Mouse (Mus musculus) embryonic facial prominence, embryonic 14.5 days (tissue): ENCODE measurements around the gene Sh3d19. TPM values are rescaled to one million over a fixed set of nuclear protein-coding genes. Genes with fewer than 3 reads are reported as not detected.

Experiments
- ATAC-seq: fragments of 200-750 bp; cut with Nextera tagmentation; 2 replicates; pipeline ENCODE4 v1.8.0; 2017; ENCODE audit warnings: low read depth, moderate number of reproducible peaks, moderate TSS enrichment
- DNase-seq: peaks from one replicate; pipeline ENCODE4 v3.0.0-alpha.2; 2015; ENCODE audit warnings: low spot score
- H3K27ac ChIP-seq: fragments of 300-500 bp; sonication (generic); replicated peaks from 2 replicates; pipeline ENCODE4 v1.5.1; 2014; ENCODE audit warnings: low read depth, mild to moderate bottlenecking, low read length, moderate library complexity
- H3K27me3 ChIP-seq: fragments of 300-500 bp; sonication (generic); replicated peaks from 2 replicates; pipeline ENCODE4 v1.6.1; 2014; ENCODE audit warnings: low read length; ENCODE audit not compliant: control insufficient read depth, insufficient read depth
- H3K36me3 ChIP-seq: fragments of 300-500 bp; sonication (generic); 2 replicates; pipeline ENCODE4 v1.6.1; 2014; ENCODE audit warnings: low read length, mixed read lengths; ENCODE audit not compliant: control insufficient read depth, insufficient read depth
- H3K4me1 ChIP-seq: fragments of 300-500 bp; sonication (generic); 2 replicates; pipeline ENCODE4 v1.6.1; 2014; ENCODE audit warnings: antibody characterized with exemption, low read length; ENCODE audit not compliant: control insufficient read depth, insufficient read depth
- H3K4me2 ChIP-seq: fragments of 300-500 bp; sonication (generic); 2 replicates; pipeline ENCODE4 v1.6.1; 2014; ENCODE audit warnings: low read depth, mild to moderate bottlenecking, low read length, moderate library complexity, mixed read lengths
- H3K4me3 ChIP-seq: fragments of 300-500 bp; sonication (generic); 2 replicates; pipeline ENCODE4 v1.5.1; 2014; ENCODE audit warnings: low read depth, mild to moderate bottlenecking, low read length
- H3K9ac ChIP-seq: fragments of 300-500 bp; sonication (generic); 2 replicates; pipeline ENCODE4 v1.6.1; 2014; ENCODE audit warnings: low read depth, mild to moderate bottlenecking, low read length, moderate library complexity, mixed read lengths
- H3K9me3 ChIP-seq: fragments of 300-500 bp; sonication (generic); 2 replicates; pipeline ENCODE4 v1.6.1; 2016; ENCODE audit warnings: low read length; ENCODE audit not compliant: control insufficient read depth
- WGBS: fragments of 180-500 bp; shearing (Covaris S2); extraction: QIAGEN DNeasy Blood & Tissue Kit; methylation state at CpG from one replicate; pipeline ENCODE4 v1.1.7; 2014; 5-methylcytosine and 5-hydroxymethylcytosine counted together
- polyA plus RNA-seq: library from polyadenylated mRNA; unstranded; fragments of >200 nt; fragmentation: Nextera tagmentation; extraction: Ambion mirVana; gene quantifications from 2 replicates; pipeline ENCODE4 v1.2.1, GENCODE M21; 2014

Gene Sh3d19
- polyA plus RNA-seq, 1 experiment from 2014 or later, result 30.9 TPM

DNA sequence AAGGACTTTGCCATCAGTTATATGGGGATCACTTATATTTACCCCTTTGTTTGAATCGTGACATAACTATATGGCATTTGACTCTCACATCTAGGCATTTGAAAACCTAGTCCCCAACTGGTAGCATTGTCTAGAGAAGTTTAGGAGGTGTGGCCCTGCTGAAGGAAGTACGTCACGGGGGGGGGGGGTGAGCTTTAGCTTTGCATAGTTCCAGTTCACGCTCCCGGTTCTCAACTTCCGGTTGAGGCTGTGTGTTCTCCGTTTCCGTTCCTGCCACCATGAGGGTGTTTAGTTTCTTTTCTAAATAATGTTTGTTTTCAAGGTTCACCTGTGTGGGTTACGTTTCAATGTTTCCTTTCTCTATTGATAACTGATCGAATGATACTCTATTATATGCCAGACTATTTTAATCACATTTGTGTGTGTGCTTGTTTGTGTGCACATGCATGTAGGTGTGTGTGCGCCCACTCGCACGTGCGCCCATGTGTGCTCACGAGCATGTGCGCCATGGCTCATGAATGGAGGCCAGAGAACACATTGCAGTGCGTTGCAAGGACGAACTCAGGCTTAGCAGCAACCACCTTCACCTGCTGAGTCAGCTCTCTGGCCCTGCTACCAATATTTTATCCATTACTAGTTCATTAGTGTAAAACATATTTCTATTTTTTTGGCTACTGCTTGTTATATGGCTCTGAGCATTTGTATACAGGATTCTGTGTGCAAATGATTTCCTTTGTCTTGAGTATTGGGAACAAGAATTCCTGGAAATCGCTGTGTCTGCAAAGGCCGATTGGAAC is 54.6 kb downstream of the Sh3d19 start:
- Histone ChIP-seq H3K4me3 (no peak overlapping the region), H3K9me3 (no peaks in the 10 kb centered on the region), H3K4me2 (no peak overlapping the region), H3K27ac (no peak overlapping the region), H3K27me3 (no peaks in the 10 kb centered on the region), H3K4me1 (no peaks in the 10 kb centered on the region), H3K9ac (no peak overlapping the region), H3K36me3 (no peaks in the 10 kb centered on the region)
- ATAC-seq (no peak), DNase-seq (no peak)
- WGBS, result 92% methylated on average over 20 of the region's 20 CpGs

DNA sequence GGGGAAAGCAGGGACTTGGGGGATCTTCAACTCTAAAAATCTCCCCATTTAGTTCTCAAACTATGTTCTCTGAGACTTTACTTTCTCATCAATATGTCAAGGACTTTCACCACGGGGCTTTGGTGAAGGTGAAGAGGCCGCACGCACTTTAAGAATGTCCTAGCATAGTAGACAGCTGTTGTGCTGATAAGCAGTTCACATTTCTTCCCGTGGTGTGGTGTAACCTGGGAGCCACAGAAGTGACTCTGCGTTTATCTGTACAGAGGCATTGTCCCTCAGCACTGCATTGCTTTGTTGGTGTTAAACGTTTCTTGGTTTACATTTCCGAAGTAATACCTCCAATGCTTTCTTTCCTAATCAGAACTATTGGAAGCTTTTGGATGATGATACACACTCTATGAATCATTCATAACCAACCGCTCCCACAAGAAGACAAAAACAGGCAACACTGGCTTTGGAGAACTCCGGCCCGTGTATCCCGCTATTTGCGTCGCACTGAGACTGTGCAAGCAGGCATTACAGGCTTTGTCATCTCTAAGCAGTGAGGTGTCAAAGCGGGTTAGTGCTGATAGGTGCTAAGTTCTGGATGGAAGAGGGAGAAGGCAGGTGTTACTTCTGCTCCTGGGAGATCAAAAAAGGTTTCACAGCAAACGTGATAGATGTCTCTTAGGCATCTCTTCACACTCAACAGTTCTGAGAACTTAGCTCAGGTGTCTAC is 57.9 kb downstream of the Sh3d19 start:
- Histone ChIP-seq H3K4me1 (no peaks in the 10 kb centered on the region), H3K27ac (no peak overlapping the region), H3K36me3 (peaks cover 8% of the 10 kb centered on the region; the same call in 1 of the 2 replicates), H3K4me2 (no peak overlapping the region), H3K9me3 (no peaks in the 10 kb centered on the region), H3K4me3 (no peak overlapping the region), H3K9ac (no peak overlapping the region), H3K27me3 (no peaks in the 10 kb centered on the region)
- WGBS, result 90% methylated on average over 15 of the region's 15 CpGs
- no peak for ATAC-seq
- no peak for DNase-seq

DNA sequence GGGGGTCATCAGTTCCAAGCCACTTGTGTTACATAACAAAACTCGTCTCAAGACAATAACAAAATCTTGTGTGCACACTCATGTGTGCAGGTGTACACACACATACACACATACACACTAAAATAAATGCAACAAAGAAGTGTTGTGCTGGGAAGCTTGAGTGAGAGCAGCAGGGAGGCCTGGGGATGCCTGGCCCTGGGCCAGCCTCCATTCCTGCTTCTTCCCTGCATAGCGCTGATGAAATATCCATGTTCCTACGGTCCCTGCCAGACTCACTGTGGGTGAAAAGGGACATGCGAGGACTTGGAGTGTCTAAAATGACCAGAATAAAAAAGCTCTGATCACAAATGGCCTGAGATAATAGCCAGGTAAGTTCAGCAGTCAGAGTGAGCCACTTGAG is 59.7 kb downstream of the Sh3d19 start:
- no peaks in the 10 kb centered on the region for H3K27me3 ChIP-seq
- peaks cover 8% of the 10 kb centered on the region; the same call in 1 of the 2 replicates for H3K36me3 ChIP-seq
- H3K4me1 ChIP-seq, result no peaks in the 10 kb centered on the region
- ATAC-seq (no peak), DNase-seq (peak; percentile 32)
- H3K27ac ChIP-seq, result no peak overlapping the region
- no peaks in the 10 kb centered on the region for H3K9me3 ChIP-seq
- WGBS, result 64% methylated on average over 4 of the region's 4 CpGs
- no peak overlapping the region for H3K4me2 ChIP-seq
- no peak overlapping the region for H3K9ac ChIP-seq
- no peak overlapping the region for H3K4me3 ChIP-seq

DNA sequence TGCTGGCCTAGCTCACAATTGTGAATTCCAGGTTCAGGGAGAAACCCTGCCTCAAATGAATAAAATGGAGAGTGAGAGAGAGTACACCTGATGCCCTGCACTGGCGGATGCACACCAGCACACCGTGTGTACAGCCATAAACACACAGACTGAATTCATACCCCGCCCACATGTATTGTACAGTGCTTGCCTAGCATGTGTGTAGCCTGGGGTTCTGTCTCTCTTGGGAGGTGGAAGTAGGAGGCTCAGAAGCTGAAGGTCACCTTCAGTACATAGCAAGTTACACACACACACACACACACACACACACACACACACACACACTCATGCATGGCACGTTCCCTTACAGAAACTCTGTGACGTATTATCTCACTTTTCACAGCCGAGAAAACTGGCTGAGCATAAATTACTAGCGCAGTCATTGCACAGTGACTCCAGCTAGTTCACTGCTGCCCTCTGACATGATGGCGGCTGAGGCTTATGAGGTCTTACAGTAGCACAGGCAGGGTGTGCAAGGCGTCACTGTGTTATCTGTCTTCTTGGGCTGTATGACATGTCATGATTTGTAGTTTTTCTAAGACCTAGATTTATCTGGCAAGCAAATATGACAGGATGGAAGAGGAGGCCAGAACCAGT is 62.7 kb downstream of the Sh3d19 start:
- H3K27me3 ChIP-seq, result no peaks in the 10 kb centered on the region
- H3K4me2 ChIP-seq, result no peak overlapping the region
- WGBS, result 76% methylated on average over 9 of the region's 9 CpGs
- H3K36me3 ChIP-seq, result peaks cover 8% of the 10 kb centered on the region; the same call in 1 of the 2 replicates
- no peak overlapping the region for H3K27ac ChIP-seq
- H3K9me3 ChIP-seq, result no peaks in the 10 kb centered on the region
- no peak overlapping the region for H3K9ac ChIP-seq
- no peak overlapping the region for H3K4me3 ChIP-seq
- peaks cover under 1% of the 10 kb centered on the region for H3K4me1 ChIP-seq
- ATAC-seq (no peak), DNase-seq (no peak)

DNA sequence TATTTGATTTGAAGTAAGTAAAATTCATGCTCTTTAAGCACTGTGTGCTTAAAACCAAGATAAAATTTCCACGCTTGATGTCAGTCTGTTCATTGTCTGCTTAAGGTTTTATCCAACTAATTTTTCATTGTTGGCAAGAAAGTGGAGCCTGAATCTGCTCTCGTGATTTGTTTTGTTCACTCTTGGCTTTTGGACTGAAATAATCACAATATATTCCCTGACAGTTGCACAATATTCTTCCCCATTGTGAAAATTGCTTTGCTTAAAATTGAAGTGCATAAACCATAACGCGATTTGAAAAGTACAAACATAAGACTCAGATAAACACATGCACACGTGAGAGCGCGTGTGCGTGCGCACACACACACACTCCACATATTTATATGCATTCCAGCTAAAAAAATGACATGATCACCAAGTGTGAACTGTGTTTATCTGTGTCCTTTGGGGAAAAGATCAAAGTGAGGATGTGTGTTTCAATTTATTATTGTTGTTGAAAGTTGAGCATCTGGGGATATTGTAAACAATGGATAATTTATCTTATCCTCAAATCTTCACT is 67.1 kb downstream of the Sh3d19 start:
- ATAC-seq (no peak), DNase-seq (peak; percentile 36)
- no peaks in the 10 kb centered on the region for H3K27me3 ChIP-seq
- 0 out of 2 replicates have a peak, but pooled peaks cover 2% of the 10 kb centered on the region for H3K9me3 ChIP-seq
- peaks cover 5% of the 10 kb centered on the region; the same call in 1 of the 2 replicates for H3K36me3 ChIP-seq
- H3K4me1 ChIP-seq, result peaks cover 25% of the 10 kb centered on the region
- H3K4me3 ChIP-seq, result no peak overlapping the region
- H3K27ac ChIP-seq, result peak overlapping the region; percentile 88
- H3K4me2 ChIP-seq, result no peak overlapping the region
- WGBS, result 78% methylated on average over 9 of the region's 9 CpGs
- H3K9ac ChIP-seq, result no peak overlapping the region

DNA sequence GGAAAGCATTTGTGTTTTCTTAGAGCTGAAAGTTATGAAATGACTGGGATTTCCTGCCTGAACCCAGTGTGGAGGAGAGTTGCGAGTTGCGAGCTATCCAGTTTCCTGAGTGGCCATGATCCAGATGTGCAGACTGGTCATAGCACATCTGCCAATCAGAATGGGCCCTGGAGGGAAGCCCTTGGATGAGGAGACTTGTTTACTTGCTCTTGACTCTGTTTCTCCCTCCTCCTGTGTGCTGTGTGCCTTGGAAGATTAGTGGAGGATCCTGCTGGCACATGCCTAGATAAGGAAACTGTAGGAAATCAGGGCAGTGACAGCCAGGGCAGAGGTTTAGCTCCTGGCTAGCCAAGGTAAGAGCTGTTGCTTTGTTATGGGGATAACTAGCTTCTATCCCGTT is 67.7 kb downstream of the Sh3d19 start:
- Histone ChIP-seq H3K4me3 (no peak overlapping the region), H3K9ac (peak overlapping the region; percentile 32; the same call in 1 of the 2 replicates), H3K4me1 (peaks cover 25% of the 10 kb centered on the region), H3K27ac (peak overlapping the region; percentile 88), H3K9me3 (0 out of 2 replicates have a peak, but pooled peaks cover 5% of the 10 kb centered on the region), H3K4me2 (peak overlapping the region; percentile 32; the same call in 1 of the 2 replicates), H3K36me3 (peaks cover 8% of the 10 kb centered on the region; the same call in 1 of the 2 replicates), H3K27me3 (no peaks in the 10 kb centered on the region)
- ATAC-seq (peak; percentile 56), DNase-seq (peak; percentile 85)
- 18% methylated on average over 3 of the region's 3 CpGs for WGBS

DNA sequence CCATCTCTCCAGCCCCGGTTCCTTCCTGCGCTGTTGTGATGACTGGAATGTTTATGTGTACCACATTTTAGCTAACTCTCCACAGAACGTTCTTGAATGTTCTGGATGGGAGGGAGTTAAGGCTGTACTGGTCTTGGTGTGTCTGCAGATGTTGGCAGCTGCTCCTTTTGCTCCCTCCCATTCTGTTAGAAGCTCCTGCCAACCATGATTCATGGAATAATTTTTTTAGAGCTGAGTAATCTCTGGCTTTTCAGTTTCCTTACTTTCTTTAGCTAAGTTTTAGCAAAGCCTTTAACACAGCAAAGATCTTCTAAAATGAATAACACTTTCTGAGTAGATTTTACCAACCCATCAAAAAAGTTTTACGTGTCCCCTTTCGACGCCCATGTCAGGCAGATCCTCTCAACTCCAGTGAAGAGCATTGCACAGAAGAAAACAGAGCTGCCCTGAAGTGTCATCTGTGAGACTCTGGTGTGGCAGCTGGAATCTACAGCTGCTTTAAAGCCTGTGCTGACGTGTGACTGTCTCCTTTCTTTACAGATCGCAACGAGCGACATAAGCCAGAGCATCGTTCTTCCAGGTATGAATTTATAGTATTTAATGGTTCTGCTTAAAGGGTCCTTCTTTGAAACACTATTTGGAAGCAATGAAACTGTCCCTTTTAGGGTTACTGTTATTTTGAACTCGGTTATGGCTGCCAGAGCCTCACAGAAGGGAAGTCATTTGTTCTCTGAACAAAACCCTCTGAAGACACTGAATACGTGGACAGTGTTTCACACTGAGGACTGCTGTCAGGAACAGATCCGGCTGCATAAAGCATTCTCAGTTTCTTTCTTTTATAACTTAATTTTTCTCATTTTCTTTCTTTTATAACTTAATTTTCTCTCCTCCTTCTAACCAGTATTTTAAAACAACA is 69.6 kb downstream of the Sh3d19 start:
- ATAC-seq, result peak; percentile 77
- Histone ChIP-seq H3K4me1 (peaks cover 25% of the 10 kb centered on the region), H3K9me3 (0 out of 2 replicates have a peak, but pooled peaks cover 5% of the 10 kb centered on the region), H3K9ac (0 out of 2 replicates have a peak overlapping the region, but pooled peaks have one; percentile 22), H3K27me3 (no peaks in the 10 kb centered on the region), H3K27ac (peak overlapping the region; percentile 90), H3K4me3 (peak overlapping the region; percentile 19), H3K4me2 (peak overlapping the region; percentile 37), H3K36me3 (peaks cover 8% of the 10 kb centered on the region; the same call in 1 of the 2 replicates)
- DNase-seq, result peak; percentile 91
- 49% methylated on average over 14 of the region's 14 CpGs for WGBS
